15 mouse cellular contexts compared by ENCODE assay signal in genomic region chr6:36907191-36907590, GRCm38 (mm10).
DNase-seq lines count a peak whose midpoint lies in the region; TF ChIP-seq lines count a peak whose summit lies in the region.
"Had no signal": no experiment of that assay in that cellular context is flagged by ENCODE, and none has a peak within 500 bp of the region (broad histone marks: within the 10 kb centered on the region; RNA-seq: fewer than 3 reads in every experiment).

No protein-coding gene starts in this region.

- no peak overlapping the region for H3K4me3 ChIP-seq in layer of hippocampus, adult 2 months
- H3K4me3 ChIP-seq: embryonic facial prominence, embryonic 10.5 days; embryonic facial prominence, embryonic 12.5 days; forebrain, embryonic 13.5 days; forebrain, embryonic 15.5 days had no signal

- no peak for TF ChIP-seq CTCF in layer of hippocampus, adult 2 months (conservative IDR thresholded peaks at IDR 0.05)

- H3K27ac ChIP-seq in layer of hippocampus, adult 2 months = peak overlapping the region; percentile 28; the same call in 1 of the 2 replicates
- H3K27ac ChIP-seq: embryonic facial prominence, embryonic 10.5 days; embryonic facial prominence, embryonic 12.5 days; forebrain, embryonic 13.5 days; forebrain, embryonic 15.5 days had no signal

- DNase-seq in cerebellum, postnatal 10 days = peak; percentile 52 to 59
- DNase-seq in cerebellum, postnatal 4 days (ENCODE audit: low spot score in 2 of 2) = no peak
- DNase-seq in layer of hippocampus, adult 2 months (ENCODE audit: low spot score in 2 of 2) = no peak
- DNase-seq in layer of hippocampus, adult 11-12 months (ENCODE audit: low spot score) = no peak
- DNase-seq in brain, adult 2 months (ENCODE audit: low read depth, low spot score) = peak; percentile 47
- no peak for DNase-seq in retina, embryonic 14.5 days (ENCODE audit: low spot score)
- DNase-seq: adrenal gland, adult 2 months; adrenal gland, postnatal 10 days; adrenal gland, postnatal 25 days; cerebellum, adult 11-12 months; forebrain, postnatal 0 days had no signal

Comparison
In these comparisons a context has a peak if more than half of its experiments do, and no peak if none do; other contexts are left out.
1. DNase-seq: peak in cerebellum, postnatal 10 days (2 of 2) and brain, adult 2 months (single experiment); none in cerebellum, postnatal 4 days (0 of 2), layer of hippocampus, adult 2 months (0 of 2), layer of hippocampus, adult 11-12 months (single experiment) and retina, embryonic 14.5 days (single experiment).